Mouse (Mus musculus) heart, postnatal 0 days (tissue): Measurements from ENCODE around the gene Prdm13.

Experiments used
- CTCF ChIP-seq: IDR thresholded peaks from 2 replicates; pipeline ENCODE4 v1.5.1; 2016; ENCODE audit warnings: antibody characterized with exemption, control low read depth, low read depth
- EP300 ChIP-seq: IDR thresholded peaks from 2 replicates; pipeline ENCODE4 v1.6.1; 2016; ENCODE audit warnings: antibody characterized with exemption, low read depth

- peak; percentile 64 for TF ChIP-seq CTCF
- TF ChIP-seq EP300: no peak
Measured at GRCm38 (mm10) chr4:21726912-21727614, 41.3 kb upstream of the Prdm13 start.
